Mouse (Mus musculus): ENCODE results near the gene Ak9.
"Not testable (repeated sequence)": the region's sequence is repeated elsewhere in the genome, so short reads cannot be mapped to it uniquely, and the experiment has no call there.

The Ak9 gene

DNA sequence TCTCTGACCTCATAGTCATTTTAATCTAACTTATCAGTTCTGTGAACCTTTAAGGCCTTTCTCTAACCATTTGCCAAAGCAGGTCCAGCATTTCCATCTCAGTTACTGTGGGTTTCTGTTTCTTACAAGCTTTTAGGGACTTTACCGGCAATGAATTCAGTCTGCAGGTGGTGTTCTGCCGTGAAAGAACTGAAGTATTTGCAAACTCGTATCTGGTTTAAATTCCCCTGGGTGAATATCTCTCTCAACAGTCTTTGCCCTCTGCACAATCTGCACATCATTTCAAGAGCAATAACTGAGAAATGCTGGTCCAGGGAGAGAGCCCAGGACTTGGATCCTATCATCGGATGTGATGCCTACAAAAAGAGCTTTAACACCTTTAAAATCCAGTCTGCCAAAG lies 4.4 kb downstream of the Ak9 start:
- in situ Hi-C loops (cut with MboI, MseI): loop anchor here (5.0 to 10.0 kb wide), 3 partner anchors 177 to 1197 kb away; partner anchors contain the start of gene Snx3 (in 1 of the 2)

- in situ Hi-C loops (cut with MboI, MseI): no loop called here
These were observed 12.1 kb downstream of the Ak9 start for GRCm38 (mm10) chr10:41315866-41316265.

GRCm38 (mm10) chr10:41332533-41333043 lies 28.8 kb downstream of the Ak9 start:
- in situ Hi-C loops (cut with MboI, MseI): loop anchor here in 1 of 2 experiments (25.0 kb wide), 1 partner anchor 2005 kb away; no protein-coding TSS in a partner anchor

GRCm38 (mm10) chr10:41341346-41341745 lies 37.6 kb downstream of the Ak9 start:
- in situ Hi-C loops (cut with MboI, MseI): loop anchor here in 1 of 2 experiments (25.0 kb wide), 1 partner anchor 1996 kb away; no protein-coding TSS in a partner anchor

GRCm38 (mm10) chr10:41365086-41365485 lies 61.3 kb downstream of the Ak9 start:
- in situ Hi-C loops (cut with MboI, MseI): no loop called here

DNA sequence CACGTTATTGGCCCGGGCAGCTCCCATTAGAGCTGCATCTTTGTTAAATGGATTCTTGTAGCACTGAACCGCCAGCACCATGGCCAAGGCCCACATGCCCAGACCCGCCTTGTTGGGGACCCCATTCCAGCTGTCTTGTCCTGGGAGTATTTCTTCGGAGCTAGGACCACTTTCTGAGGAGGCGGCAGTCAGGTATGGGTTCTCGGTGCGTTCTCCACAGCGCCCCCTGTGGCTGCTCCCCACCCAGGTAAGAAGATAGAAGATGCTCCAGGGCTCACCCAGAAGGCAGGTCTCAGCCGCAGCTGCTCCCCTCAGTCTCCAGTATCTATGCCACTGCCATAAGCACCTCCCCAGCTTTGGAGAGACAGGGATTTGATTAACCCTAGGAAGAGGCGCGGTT lies 76.7 kb downstream of the Ak9 start:
- in situ Hi-C loops (cut with MboI, MseI): loop anchor here in 1 of 2 experiments (10.0 kb wide), 1 partner anchor 1256 kb away; no protein-coding TSS in a partner anchor

DNA sequence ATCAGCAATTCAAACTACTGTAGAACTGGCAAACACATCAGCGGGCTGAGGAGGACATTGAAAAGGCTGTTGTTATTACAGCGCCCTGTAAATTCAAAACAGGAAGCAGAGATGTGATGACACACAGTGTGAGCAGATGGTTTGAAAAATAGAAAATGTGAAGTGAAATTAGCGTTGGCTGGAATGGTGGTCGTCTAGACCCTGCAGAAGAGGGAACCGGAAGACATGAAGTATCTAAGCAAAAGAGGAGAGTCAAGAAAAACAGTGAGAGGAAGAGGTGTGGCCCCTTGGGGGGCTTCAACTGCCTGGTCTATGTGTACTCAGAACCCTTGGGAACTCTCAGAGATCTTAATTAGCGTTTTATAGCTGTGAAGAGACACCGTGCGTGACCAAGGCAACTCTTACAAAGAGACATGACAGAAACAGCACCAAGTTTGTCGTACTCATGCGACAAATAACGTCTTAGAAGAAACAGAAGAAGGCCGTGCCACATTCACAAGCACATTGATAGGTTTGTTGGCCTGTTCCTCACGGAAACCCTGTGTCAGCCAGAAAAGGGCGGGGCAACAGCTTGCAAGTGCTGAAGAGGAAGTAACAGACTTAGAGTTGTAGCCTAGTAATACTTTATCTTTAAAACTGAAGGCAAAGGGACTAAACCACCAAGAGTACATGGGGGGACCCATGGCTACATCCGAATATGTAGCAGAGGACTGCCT lies 81.9 kb downstream of the Ak9 start:
- in situ Hi-C loops (cut with MboI, MseI): loop anchor here in 1 of 2 experiments (10.0 kb wide), 1 partner anchor 1261 kb away; no protein-coding TSS in a partner anchor

- in situ Hi-C loops (cut with MboI, MseI): no loop called here
These were observed 89.8 kb downstream of the Ak9 start for GRCm38 (mm10) chr10:41393555-41393954.

DNA sequence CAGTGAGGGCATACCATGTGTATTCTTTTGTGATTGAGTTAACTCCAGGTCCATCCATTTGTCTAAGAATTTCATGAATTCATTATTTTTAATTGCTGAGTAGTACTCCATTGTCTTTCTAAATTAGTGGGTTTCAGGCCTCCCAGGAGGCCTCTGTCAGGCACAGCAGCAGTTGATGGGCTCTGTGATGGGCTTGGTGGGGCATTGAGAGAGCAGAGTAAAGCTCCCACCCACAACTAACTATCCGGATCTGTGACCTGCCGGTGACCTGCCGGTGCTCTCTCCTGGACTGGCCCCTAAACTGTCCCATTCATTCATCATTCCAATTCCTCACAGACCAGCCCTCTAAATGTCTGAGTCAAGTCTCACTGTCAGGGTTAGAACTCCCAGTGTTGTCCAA lies 97.3 kb downstream of the Ak9 start:
- in situ Hi-C loops (cut with MboI, MseI): no loop called here

- in situ Hi-C loops (cut with MboI, MseI): no loop called here
These were observed 99.6 kb downstream of the Ak9 start for GRCm38 (mm10) chr10:41403364-41403763.

GRCm38 (mm10) chr10:41403893-41404612 lies 100.3 kb downstream of the Ak9 start:
- in situ Hi-C loops (cut with MboI, MseI): no loop called here

- in situ Hi-C loops (cut with MboI, MseI): not testable (repeated sequence)
These were observed 106.4 kb downstream of the Ak9 start for GRCm38 (mm10) chr10:41410176-41410575.

- in situ Hi-C loops (cut with MboI, MseI): not testable (repeated sequence)
These were observed 107.0 kb downstream of the Ak9 start for GRCm38 (mm10) chr10:41410821-41411220.

- in situ Hi-C loops (cut with MboI, MseI): not testable (repeated sequence)
These were observed 109.7 kb downstream of the Ak9 start for GRCm38 (mm10) chr10:41413471-41413870.

GRCm38 (mm10) chr10:41415368-41415767 lies 111.6 kb downstream of the Ak9 start:
- in situ Hi-C loops (cut with MboI, MseI): not testable (repeated sequence)

DNA sequence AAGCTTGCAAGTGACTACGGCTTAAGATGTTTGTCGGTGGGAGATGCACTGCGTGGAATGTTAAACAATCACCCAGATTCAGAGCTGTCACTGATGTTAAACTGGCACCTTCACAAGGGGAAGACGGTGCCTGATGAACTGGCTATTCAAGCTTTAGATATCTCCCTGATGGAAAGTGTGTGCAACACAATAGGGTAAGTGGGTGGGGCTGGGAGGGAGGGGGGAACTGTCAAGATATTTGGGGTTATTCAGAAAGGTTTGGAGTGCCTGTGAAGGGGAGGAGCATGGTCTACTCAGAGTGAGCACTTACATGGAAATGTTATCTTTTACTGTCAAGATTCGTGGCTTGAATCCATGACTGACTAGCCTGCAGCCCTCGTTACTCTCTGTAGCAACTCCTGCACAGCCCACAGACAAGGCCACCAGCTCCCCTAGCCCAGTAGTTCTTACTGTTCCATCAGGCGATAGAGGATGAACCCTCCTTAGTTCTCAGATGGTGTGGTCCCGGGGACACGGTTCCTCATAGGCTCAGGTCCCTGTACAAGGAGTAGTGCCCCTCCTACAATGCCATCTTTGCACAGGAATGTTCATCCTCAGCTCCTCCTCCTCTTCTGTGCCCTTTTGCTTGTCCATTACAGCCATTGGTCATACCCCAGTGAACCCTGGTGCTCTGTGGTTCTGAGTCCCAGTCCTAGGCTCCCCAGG lies 116.9 kb downstream of the Ak9 start:
- in situ Hi-C loops (cut with MboI, MseI): loop anchor here in 1 of 2 experiments (5.0 kb wide), 1 partner anchor 257 kb away; no protein-coding TSS in a partner anchor

GRCm38 (mm10) chr10:41423681-41424080 lies 119.9 kb downstream of the Ak9 start:
- in situ Hi-C loops (cut with MboI, MseI): loop anchor here in 1 of 2 experiments (5.0 kb wide), 1 partner anchor 254 kb away; no protein-coding TSS in a partner anchor

GRCm38 (mm10) chr10:41426368-41426767 lies 122.6 kb downstream of the Ak9 start:
- in situ Hi-C loops (cut with MboI, MseI): no loop called here

GRCm38 (mm10) chr10:41434624-41435023 lies 130.8 kb downstream of the Ak9 start:
- in situ Hi-C loops (cut with MboI, MseI): loop anchor here (5.0 to 10.0 kb wide), 3 partner anchors 70 to 258 kb away; no protein-coding TSS in a partner anchor

- in situ Hi-C loops (cut with MboI, MseI): loop anchor here in 1 of 2 experiments (10.0 kb wide), 1 partner anchor 70 kb away; no protein-coding TSS in a partner anchor
These were observed 131.4 kb downstream of the Ak9 start for GRCm38 (mm10) chr10:41435141-41435540.

- in situ Hi-C loops (cut with MboI, MseI): loop anchor here (5.0 kb wide), 1 partner anchor 39 kb away; no protein-coding TSS in a partner anchor
These were observed 144.4 kb downstream of the Ak9 start for GRCm38 (mm10) chr10:41448216-41448615.

Data from T-helper 17 cell (primary cell).